Mouse (Mus musculus) C2C12 (cell line): ENCODE measurements around the gene Psme1. TPM values are rescaled to one million over a fixed set of nuclear protein-coding genes. Genes with fewer than 3 reads are reported as not detected.

Source experiments
- H3K27me3 ChIP-seq: one replicate; pipeline ENCODE4 v1.6.1; 2011; ENCODE audit not compliant: control insufficient read depth, insufficient read depth, insufficient read length
- H3K36me3 ChIP-seq: one replicate; pipeline ENCODE4 v1.6.1; 2011; ENCODE audit not compliant: control insufficient read depth, insufficient read depth
- H3K4me3 ChIP-seq: one replicate; pipeline ENCODE4 v1.5.1; 2011; ENCODE audit warnings: mild to moderate bottlenecking, control low read depth; ENCODE audit not compliant: poor library complexity, insufficient read depth, severe bottlenecking
- H3K79me2 ChIP-seq: one replicate; pipeline ENCODE4 v1.6.1; 2011; ENCODE audit not compliant: control insufficient read depth, insufficient read depth
- H3K79me3 ChIP-seq: one replicate; pipeline ENCODE4 v1.6.1; 2011; ENCODE audit warnings: low read depth, control low read depth
- H3ac ChIP-seq: one replicate; pipeline ENCODE3; 2011; ENCODE audit warnings: low read depth; ENCODE audit not compliant: control insufficient read depth, insufficient read length
- CEBPB ChIP-seq: IDR thresholded peaks from one replicate; pipeline ENCODE4 v1.6.1; 2011; ENCODE audit warnings: low read depth, mild to moderate bottlenecking, control low read depth, moderate library complexity
- CTCF ChIP-seq: IDR thresholded peaks from one replicate; pipeline ENCODE4 v1.5.1; 2011; ENCODE audit not compliant: control insufficient read depth, insufficient read depth, insufficient read length
- FOSL1 ChIP-seq: IDR thresholded peaks from one replicate; pipeline ENCODE4 v1.8.0; 2011; ENCODE audit warnings: mild to moderate bottlenecking, low read length; ENCODE audit not compliant: poor library complexity, insufficient read depth, severe bottlenecking
- MAX ChIP-seq: IDR thresholded peaks from one replicate; pipeline ENCODE4 v1.6.1; 2011; ENCODE audit warnings: mild to moderate bottlenecking, control low read depth
- MYOD1 ChIP-seq: IDR thresholded peaks from one replicate; pipeline ENCODE4 v1.6.1; 2011; ENCODE audit warnings: low read depth; ENCODE audit not compliant: control insufficient read depth, insufficient read length
- MYOG ChIP-seq: IDR thresholded peaks from one replicate; pipeline ENCODE4 v1.6.1; 2011; ENCODE audit not compliant: control insufficient read depth, insufficient read length; ENCODE audit errors: extremely low read depth
- USF1 ChIP-seq: IDR thresholded peaks from one replicate; pipeline ENCODE4 v1.6.1; 2011; ENCODE audit warnings: low read depth, mild to moderate bottlenecking, control low read depth, moderate library complexity
- polyA plus RNA-seq: library from polyadenylated mRNA; unstranded; fragments of >200 nt; fragmentation: generic; extraction: Trizol; gene quantifications from one replicate; pipeline ENCODE4 v1.2.1, GENCODE M21; 2012; ENCODE audit warnings: missing spikeins

Gene Psme1
- polyA plus RNA-seq, 1 experiment: 63.7 TPM

DNA sequence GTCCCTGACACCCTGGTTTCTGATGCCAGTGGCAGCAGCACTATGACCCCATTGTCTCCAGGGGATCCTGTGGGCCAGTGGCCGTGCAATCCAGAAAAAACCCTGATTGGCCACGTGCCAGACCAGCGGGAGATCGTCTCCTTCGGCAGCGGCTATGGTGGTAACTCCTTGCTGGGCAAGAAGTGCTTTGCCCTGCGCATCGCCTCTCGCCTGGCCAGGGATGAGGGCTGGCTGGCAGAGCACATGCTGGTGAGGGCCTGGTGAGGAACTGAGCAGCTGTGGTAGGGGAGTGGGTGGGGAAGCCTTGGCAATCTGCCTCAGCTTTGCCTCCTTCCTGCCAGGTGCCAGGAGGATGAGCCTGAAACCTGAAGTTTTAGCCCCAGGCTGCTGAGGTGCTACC is 33.6 kb upstream of the Psme1 start:
- TF ChIP-seq CTCF: no peak
- no peak for TF ChIP-seq MAX

DNA sequence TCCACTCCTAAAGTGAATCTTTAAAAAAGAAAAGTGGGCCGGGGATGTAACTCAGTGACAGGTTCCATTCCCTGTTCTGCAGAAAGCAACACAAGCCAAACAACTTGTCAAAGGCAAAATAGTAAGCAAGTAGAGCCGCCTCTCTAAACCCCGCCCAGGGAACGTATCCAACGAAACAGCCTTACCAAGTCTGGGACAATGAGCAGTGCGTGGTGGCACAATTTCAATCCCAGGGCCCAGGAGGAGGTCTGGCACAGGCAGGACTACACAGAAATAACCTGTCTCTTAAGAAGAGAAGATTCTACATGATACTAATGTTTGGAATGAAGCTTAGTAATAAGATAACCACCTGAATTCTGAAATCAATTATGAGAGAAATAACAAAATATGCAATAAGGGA is 27.7 kb upstream of the Psme1 start:
- H3K36me3 ChIP-seq: peaks cover 44% of the 10 kb centered on the region
- H3K79me3 ChIP-seq: no peaks in the 10 kb centered on the region
- no peaks in the 10 kb centered on the region for H3K79me2 ChIP-seq
- no peak overlapping the region for H3K4me3 ChIP-seq
- no peak overlapping the region for H3ac ChIP-seq
- H3K27me3 ChIP-seq: no peaks in the 10 kb centered on the region
- TF ChIP-seq MYOD1 (no peak), CEBPB (no peak), FOSL1 (no peak), MYOG (no peak), MAX (no peak), CTCF (no peak), USF1 (no peak)

More for the DNA sequence above, 33.6 kb upstream of the Psme1 start:
- H3K4me3 ChIP-seq: no peak overlapping the region
- no peak overlapping the region for H3ac ChIP-seq
- peaks cover 53% of the 10 kb centered on the region for H3K36me3 ChIP-seq
- H3K79me2 ChIP-seq: peaks cover 20% of the 10 kb centered on the region
- H3K79me3 ChIP-seq: no peaks in the 10 kb centered on the region
- H3K27me3 ChIP-seq: no peaks in the 10 kb centered on the region

DNA sequence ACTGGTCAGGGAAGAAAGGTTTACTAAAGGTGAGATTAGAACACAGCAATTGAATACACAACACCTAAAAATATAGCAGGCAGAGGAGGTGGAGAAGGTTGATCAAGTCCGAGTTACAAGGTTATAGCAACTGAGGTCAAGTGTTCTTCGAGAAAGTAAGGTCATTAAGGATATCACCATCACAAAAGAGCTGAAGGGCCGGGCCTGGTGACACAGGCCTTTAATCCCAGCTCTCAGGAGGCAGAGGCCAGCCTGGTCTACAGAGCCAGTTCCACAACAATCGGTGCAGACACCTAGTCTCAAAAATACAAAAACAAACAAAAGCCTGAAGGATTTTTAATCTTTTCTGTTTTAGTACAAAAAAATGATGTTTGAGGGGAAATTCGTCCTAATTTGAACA is 26.6 kb upstream of the Psme1 start:
- H3K79me2 ChIP-seq: no peaks in the 10 kb centered on the region
- H3K4me3 ChIP-seq: no peak overlapping the region
- no peaks in the 10 kb centered on the region for H3K79me3 ChIP-seq
- peaks cover 34% of the 10 kb centered on the region for H3K36me3 ChIP-seq
- TF ChIP-seq CTCF (no peak), MYOG (no peak), MAX (no peak), CEBPB (no peak), FOSL1 (no peak)
- H3ac ChIP-seq: no peak overlapping the region
- no peaks in the 10 kb centered on the region for H3K27me3 ChIP-seq

DNA sequence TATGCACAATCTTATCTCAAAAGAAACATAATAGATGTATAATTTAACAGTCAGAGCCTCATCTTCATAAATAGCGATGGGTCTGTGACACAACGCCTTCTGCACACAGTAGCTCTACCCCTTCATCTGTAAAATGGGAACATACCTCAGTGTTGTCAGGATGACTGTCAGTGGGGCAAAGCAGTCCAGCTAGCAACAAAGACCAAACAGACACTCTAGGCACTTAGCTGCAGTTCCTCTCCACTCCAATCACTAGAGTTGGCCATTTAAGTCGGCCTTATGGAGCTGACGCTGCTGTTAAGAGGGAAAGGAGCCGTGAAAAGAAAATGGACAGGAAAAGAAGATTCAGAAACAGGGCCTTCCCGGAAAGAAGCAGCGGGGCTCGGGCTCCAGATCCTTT is 26.1 kb upstream of the Psme1 start:
- TF ChIP-seq MAX (no peak), FOSL1 (no peak), MYOD1 (no peak), CEBPB (no peak), USF1 (no peak), MYOG (no peak), CTCF (no peak)
- H3K36me3 ChIP-seq: peaks cover 34% of the 10 kb centered on the region
- H3K79me3 ChIP-seq: no peaks in the 10 kb centered on the region

DNA sequence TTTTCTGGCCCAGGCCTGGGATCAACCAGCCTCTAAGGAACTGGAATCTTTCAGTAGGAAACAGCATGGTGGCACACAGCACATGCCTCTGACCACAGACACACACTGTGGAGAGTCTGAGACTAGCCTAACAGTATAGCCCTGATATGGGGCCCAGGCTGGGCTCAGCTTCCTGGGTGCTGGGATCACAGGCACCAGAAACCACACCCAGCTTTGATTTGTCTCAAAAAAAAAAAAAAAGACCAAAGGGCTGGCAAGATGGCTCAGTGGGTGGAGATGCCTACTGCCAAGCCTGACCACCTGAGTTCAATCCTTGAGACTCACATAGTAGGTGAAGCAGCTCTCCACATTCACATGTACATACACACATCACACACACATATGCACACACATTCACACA is 23.3 kb upstream of the Psme1 start:
- no peaks in the 10 kb centered on the region for H3K27me3 ChIP-seq

More for the DNA sequence above, 26.1 kb upstream of the Psme1 start:
- H3K79me2 ChIP-seq: no peaks in the 10 kb centered on the region
- H3K4me3 ChIP-seq: no peak overlapping the region
- H3ac ChIP-seq: no peak overlapping the region
- no peaks in the 10 kb centered on the region for H3K27me3 ChIP-seq

DNA sequence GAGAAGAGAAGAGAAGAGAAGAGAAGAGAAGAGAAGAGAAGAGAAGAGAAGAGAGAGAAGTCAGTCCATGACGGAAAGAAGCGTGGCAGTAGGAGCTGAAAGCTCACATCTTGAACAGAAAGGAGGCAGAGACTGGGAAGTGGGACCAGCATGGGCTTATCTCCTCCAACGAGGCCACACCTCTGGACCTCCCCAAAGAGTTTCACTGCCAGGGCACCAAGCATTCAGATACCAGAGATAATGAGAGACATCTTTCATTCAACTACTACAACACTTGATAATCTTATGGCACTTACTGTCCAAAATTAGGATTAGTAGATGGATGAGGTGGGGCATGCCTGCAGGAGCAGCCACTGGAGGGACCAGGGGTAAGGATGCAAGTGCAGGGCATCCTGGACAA is 22.1 kb upstream of the Psme1 start:
- Histone ChIP-seq H3K27me3 (no peaks in the 10 kb centered on the region), H3K79me2 (no peaks in the 10 kb centered on the region), H3K4me3 (no peak overlapping the region), H3ac (no peak overlapping the region), H3K36me3 (no peaks in the 10 kb centered on the region), H3K79me3 (no peaks in the 10 kb centered on the region)
- TF ChIP-seq FOSL1 (no peak), MYOD1 (no peak), CTCF (no peak), CEBPB (no peak), MAX (no peak), MYOG (no peak), USF1 (no peak)

More for the DNA sequence above, 23.3 kb upstream of the Psme1 start:
- no peaks in the 10 kb centered on the region for H3K79me2 ChIP-seq
- H3K79me3 ChIP-seq: no peaks in the 10 kb centered on the region
- TF ChIP-seq MYOD1 (no peak), MYOG (no peak), CTCF (no peak), FOSL1 (no peak), USF1 (no peak), MAX (no peak), CEBPB (no peak)
- no peak overlapping the region for H3K4me3 ChIP-seq
- peaks cover 8% of the 10 kb centered on the region for H3K36me3 ChIP-seq
- no peak overlapping the region for H3ac ChIP-seq
